Mouse (Mus musculus): ENCODE measurements around the gene Gbf1. TPM values are rescaled to one million over a fixed set of nuclear protein-coding genes. Genes with fewer than 3 reads are reported as not detected.

The Gbf1 gene
- polyA plus RNA-seq, 1 experiment = 51.5 TPM

DNA sequence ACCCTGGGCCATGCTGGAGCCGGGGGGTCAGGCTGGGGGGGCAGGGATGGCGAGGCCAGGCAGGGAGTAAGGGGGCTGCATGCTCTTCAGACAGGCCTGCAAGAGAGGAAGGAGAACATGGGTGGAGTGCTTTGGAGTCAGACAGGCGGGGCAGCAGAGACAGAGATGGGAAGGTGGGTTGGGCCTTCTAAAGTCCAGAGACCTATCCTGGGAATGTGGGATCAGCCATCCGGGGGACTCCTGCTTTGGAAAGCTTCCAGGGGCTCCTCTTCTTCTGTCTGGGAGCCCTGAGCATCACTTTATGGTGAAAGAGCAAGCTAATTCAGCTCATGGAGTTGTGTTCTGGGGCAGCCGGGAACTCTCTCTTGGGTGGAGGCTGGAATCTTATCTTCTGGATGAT lies 172.6 kb downstream of the Gbf1 start:
- no peaks in the 10 kb centered on the region for H3K36me3 ChIP-seq (ENCODE audit: control insufficient read depth, insufficient read depth, low read length, poor library complexity, severe bottlenecking)
- no peaks in the 10 kb centered on the region for H3K4me1 ChIP-seq (ENCODE audit: control insufficient read depth, insufficient read depth, low read length)
- no peaks in the 10 kb centered on the region for H3K27me3 ChIP-seq (ENCODE audit: control insufficient read depth, insufficient read depth, low read length, poor library complexity, severe bottlenecking)
- H3K27ac ChIP-seq (ENCODE audit: insufficient read depth, low read length) = no peak overlapping the region
- H3K4me3 ChIP-seq (ENCODE audit: low read depth, low read length) = no peak overlapping the region
- no peak overlapping the region for H3K9ac ChIP-seq (ENCODE audit: low read depth, poor library complexity, severe bottlenecking)
- TF ChIP-seq EP300 (IDR thresholded peaks at IDR 0.05; ENCODE audit: insufficient read depth, low read depth, low read length) (no peak), POLR2A (IDR thresholded peaks at IDR 0.05; ENCODE audit: insufficient read depth, low read length) (no peak), CTCF (IDR thresholded peaks at IDR 0.05; ENCODE audit: low read depth, low read length) (no peak)
- no peaks in the 10 kb centered on the region for H3K9me3 ChIP-seq (replicated peaks; ENCODE audit: control insufficient read depth, insufficient read depth, low read length, poor library complexity, severe bottlenecking)

DNA sequence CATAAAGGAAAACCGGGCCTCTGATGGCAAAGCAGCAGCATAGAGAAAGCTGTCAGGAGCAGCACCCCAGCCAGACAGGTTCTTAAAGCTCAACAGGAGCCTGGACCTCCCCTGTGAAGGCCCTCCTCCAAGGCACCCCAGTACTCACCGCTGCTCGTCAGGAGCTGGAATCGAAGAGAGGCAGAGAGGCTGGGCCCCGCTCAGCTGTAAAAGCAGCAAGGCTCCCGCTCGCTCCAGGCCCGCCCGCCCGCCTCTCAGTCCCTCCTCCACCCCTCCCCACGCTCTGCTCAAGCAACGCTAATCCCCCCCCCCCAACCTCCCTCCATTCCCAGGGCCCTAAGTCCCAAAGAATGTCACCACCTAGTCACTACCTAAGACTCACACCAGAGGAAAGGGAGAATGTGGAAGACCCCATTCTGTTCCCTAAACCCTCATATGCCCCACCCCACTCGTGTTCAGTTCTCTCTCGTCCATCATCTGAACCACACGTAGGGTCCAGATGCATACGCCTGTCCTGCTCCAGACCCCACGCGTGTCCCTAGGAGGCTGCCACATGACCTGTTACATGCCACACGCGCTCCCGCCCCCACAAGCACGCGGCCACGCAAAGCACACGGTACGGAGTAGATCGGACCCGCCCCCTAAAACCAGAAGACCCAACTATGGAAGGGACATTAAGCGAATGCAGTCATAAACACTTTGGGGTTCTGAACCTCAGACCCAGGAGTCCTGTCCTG lies 173.9 kb downstream of the Gbf1 start:
- Histone ChIP-seq H3K27ac (ENCODE audit: insufficient read depth, low read length) (no peak overlapping the region), H3K9ac (ENCODE audit: low read depth, poor library complexity, severe bottlenecking) (no peak overlapping the region), H3K4me1 (ENCODE audit: control insufficient read depth, insufficient read depth, low read length) (no peaks in the 10 kb centered on the region), H3K27me3 (ENCODE audit: control insufficient read depth, insufficient read depth, low read length, poor library complexity, severe bottlenecking) (no peaks in the 10 kb centered on the region), H3K4me3 (ENCODE audit: low read depth, low read length) (peak overlapping the region; percentile 44; the same call in 1 of the 2 replicates), H3K36me3 (ENCODE audit: control insufficient read depth, insufficient read depth, low read length, poor library complexity, severe bottlenecking) (no peaks in the 10 kb centered on the region; the same call in 1 of the 2 replicates), H3K9me3 (replicated peaks; ENCODE audit: control insufficient read depth, insufficient read depth, low read length, poor library complexity, severe bottlenecking) (no peaks in the 10 kb centered on the region)
- no peak for TF ChIP-seq POLR2A (IDR thresholded peaks at IDR 0.05; ENCODE audit: insufficient read depth, low read length)
- TF ChIP-seq CTCF (IDR thresholded peaks at IDR 0.05; ENCODE audit: low read depth, low read length) = no peak
- TF ChIP-seq EP300 (IDR thresholded peaks at IDR 0.05; ENCODE audit: insufficient read depth, low read depth, low read length) = no peak

- no peaks in the 10 kb centered on the region for H3K27me3 ChIP-seq (ENCODE audit: control insufficient read depth, insufficient read depth, low read length, poor library complexity, severe bottlenecking)
- H3K9ac ChIP-seq (ENCODE audit: low read depth, poor library complexity, severe bottlenecking) = peak within 1 kb of the TSS; percentile 19
- H3K4me1 ChIP-seq (ENCODE audit: control insufficient read depth, insufficient read depth, low read length) = no peaks in the 10 kb centered on the region
- no peaks in the 10 kb centered on the region; the same call in 1 of the 2 replicates for H3K36me3 ChIP-seq (ENCODE audit: control insufficient read depth, insufficient read depth, low read length, poor library complexity, severe bottlenecking)
- peak within 1 kb of the TSS; percentile 91 for H3K4me3 ChIP-seq (ENCODE audit: low read depth, low read length)
- H3K27ac ChIP-seq (ENCODE audit: insufficient read depth, low read length) = no peak within 1 kb of the TSS
- TF ChIP-seq CTCF (IDR thresholded peaks at IDR 0.05; ENCODE audit: low read depth, low read length) (no peak), POLR2A (IDR thresholded peaks at IDR 0.05; ENCODE audit: insufficient read depth, low read length) (no peak), EP300 (IDR thresholded peaks at IDR 0.05; ENCODE audit: insufficient read depth, low read depth, low read length) (no peak)
- no peaks in the 10 kb centered on the region for H3K9me3 ChIP-seq (replicated peaks; ENCODE audit: control insufficient read depth, insufficient read depth, low read length, poor library complexity, severe bottlenecking)
Measured at GRCm38 (mm10) chr19:46326756-46327305, 174.5 kb downstream of the Gbf1 start, which contains the start of gene Psd. Gene Psd, minus strand, starts transcription at chr19:46327156.

DNA sequence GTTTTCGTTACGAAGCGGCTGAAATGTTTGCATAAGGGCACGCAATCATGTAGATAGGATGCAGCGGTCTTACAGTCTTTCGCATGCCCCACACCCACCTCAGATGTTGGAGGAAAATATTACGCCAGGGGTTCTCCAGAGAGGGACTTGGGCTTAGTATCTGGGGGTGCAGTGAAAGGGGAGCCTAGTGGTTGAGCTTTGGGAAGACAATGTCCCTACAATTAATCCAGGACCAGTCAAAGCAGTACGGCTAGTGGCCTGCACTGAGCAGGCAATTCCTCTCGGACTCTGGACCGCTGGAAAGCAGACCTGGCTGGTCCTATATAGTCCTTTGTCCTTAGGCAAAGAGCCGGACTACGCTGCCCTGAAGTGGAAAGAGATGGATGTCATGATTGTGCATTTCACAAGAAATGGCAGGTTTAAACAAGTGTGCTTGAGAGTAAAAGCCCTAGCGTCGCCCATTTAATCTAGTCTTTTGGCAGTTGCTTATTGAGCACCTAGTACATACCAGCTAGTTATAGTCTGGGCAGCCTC lies 175.3 kb downstream of the Gbf1 start:
- Histone ChIP-seq H3K4me1 (ENCODE audit: control insufficient read depth, insufficient read depth, low read length) (no peaks in the 10 kb centered on the region), H3K27ac (ENCODE audit: insufficient read depth, low read length) (no peak overlapping the region), H3K9me3 (replicated peaks; ENCODE audit: control insufficient read depth, insufficient read depth, low read length, poor library complexity, severe bottlenecking) (no peaks in the 10 kb centered on the region), H3K36me3 (ENCODE audit: control insufficient read depth, insufficient read depth, low read length, poor library complexity, severe bottlenecking) (no peaks in the 10 kb centered on the region; the same call in 1 of the 2 replicates), H3K27me3 (ENCODE audit: control insufficient read depth, insufficient read depth, low read length, poor library complexity, severe bottlenecking) (no peaks in the 10 kb centered on the region), H3K4me3 (ENCODE audit: low read depth, low read length) (peak overlapping the region; percentile 23), H3K9ac (ENCODE audit: low read depth, poor library complexity, severe bottlenecking) (peak overlapping the region; percentile 19; the same call in 1 of the 2 replicates)
- TF ChIP-seq POLR2A (IDR thresholded peaks at IDR 0.05; ENCODE audit: insufficient read depth, low read length) (no peak), EP300 (IDR thresholded peaks at IDR 0.05; ENCODE audit: insufficient read depth, low read depth, low read length) (no peak), CTCF (IDR thresholded peaks at IDR 0.05; ENCODE audit: low read depth, low read length) (no peak)

GRCm38 (mm10) chr19:46328081-46329030 lies 176.0 kb downstream of the Gbf1 start, which contains the start of gene Fbxl15:
Gene Fbxl15, plus strand, starts transcription at chr19:46328184.
- Histone ChIP-seq H3K27me3 (ENCODE audit: control insufficient read depth, insufficient read depth, low read length, poor library complexity, severe bottlenecking) (no peaks in the 10 kb centered on the region), H3K4me3 (ENCODE audit: low read depth, low read length) (peak within 1 kb of the TSS; percentile 91), H3K9ac (ENCODE audit: low read depth, poor library complexity, severe bottlenecking) (peak within 1 kb of the TSS; percentile 19), H3K4me1 (ENCODE audit: control insufficient read depth, insufficient read depth, low read length) (no peaks in the 10 kb centered on the region), H3K9me3 (replicated peaks; ENCODE audit: control insufficient read depth, insufficient read depth, low read length, poor library complexity, severe bottlenecking) (no peaks in the 10 kb centered on the region), H3K27ac (ENCODE audit: insufficient read depth, low read length) (no peak within 1 kb of the TSS), H3K36me3 (ENCODE audit: control insufficient read depth, insufficient read depth, low read length, poor library complexity, severe bottlenecking) (no peaks in the 10 kb centered on the region; the same call in 1 of the 2 replicates)
- TF ChIP-seq POLR2A (IDR thresholded peaks at IDR 0.05; ENCODE audit: insufficient read depth, low read length) = peak; percentile 91
- TF ChIP-seq CTCF (IDR thresholded peaks at IDR 0.05; ENCODE audit: low read depth, low read length) = no peak
- TF ChIP-seq EP300 (IDR thresholded peaks at IDR 0.05; ENCODE audit: insufficient read depth, low read depth, low read length) = no peak

All from ES-Bruce4 (cell line).